Mouse (Mus musculus): ENCODE results near the gene Hist1h2af.
"Not testable (repeated sequence)": the region's sequence is repeated elsewhere in the genome, so short reads cannot be mapped to it uniquely, and the experiment has no call there.

GRCm38 (mm10) chr13:23561531-23561882, 27.8 kb downstream of the Hist1h2af start:
- not testable (repeated sequence) for TF ChIP-seq POLR2A (IDR thresholded peaks at IDR 0.05; ENCODE audit: borderline replicate concordance, low read depth, low read length); CTCF (IDR thresholded peaks at IDR 0.05; ENCODE audit: low read depth, low read length)
